Mouse (Mus musculus) mesoderm, embryonic 11.5 days (tissue): ENCODE measurements at regions not wholly inside any gene's neighbourhood (a gene's known extent, or its start where the extent isn't known, plus 50 kb on each side); places are given as distances from the start of the nearest gene placed in this dataset.

Source experiments
- DNase-seq: peaks from one replicate; pipeline ENCODE4 v3.0.0-alpha.2; 2012; ENCODE audit warnings: low read depth, low spot score

GRCm38 (mm10) chr7:40422125-40422524, 476.0 kb upstream of the Vstm2b start:
- DNase-seq: peak; percentile 8

GRCm38 (mm10) chr7:40429416-40429815, 468.7 kb upstream of the Vstm2b start:
- no peak for DNase-seq

GRCm38 (mm10) chr7:40433906-40434305, 464.2 kb upstream of the Vstm2b start:
- no peak for DNase-seq

- no peak for DNase-seq
Observed at GRCm38 (mm10) chr7:40441128-40441527, 457.0 kb upstream of the Vstm2b start.

DNA sequence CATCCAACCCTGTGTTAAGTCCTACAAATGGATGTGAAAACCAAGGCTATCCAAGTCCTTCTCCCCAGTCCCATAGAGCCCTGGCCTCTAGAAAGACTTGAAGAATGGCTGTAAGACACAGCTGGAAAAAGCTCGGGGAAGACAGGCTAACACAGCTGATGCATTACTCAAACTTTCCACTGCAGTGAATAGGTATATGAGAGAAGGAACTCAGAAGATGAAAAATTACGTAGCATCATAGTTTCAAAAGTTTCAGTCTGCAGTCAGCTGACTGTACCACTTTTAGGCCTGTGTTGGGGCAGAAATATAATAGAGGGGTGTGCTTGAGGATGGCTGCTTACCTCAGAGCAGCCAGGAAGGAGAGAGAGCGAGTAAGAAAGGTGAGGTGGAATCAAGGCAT, 456.3 kb upstream of the Vstm2b start:
- DNase-seq: no peak

DNA sequence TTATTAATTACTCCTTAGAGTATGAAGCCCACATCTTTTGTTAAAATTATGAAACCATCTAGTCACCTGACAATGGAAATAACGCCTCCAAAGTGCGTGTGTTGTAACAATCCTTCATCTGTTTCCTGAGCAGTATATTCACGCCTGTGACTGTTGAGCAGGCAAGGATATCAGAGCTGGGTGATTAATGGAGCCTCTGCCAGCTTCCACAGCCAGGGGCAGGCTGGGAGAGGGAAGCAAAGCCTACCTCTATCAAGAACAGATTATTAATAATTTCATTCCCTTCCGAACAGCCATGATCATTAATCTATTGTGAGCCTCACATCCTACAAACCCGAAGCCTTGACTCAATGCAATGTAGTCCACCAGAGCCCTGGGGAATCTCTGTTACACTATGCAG, 431.7 kb upstream of the Vstm2b start:
- DNase-seq: no peak

DNA sequence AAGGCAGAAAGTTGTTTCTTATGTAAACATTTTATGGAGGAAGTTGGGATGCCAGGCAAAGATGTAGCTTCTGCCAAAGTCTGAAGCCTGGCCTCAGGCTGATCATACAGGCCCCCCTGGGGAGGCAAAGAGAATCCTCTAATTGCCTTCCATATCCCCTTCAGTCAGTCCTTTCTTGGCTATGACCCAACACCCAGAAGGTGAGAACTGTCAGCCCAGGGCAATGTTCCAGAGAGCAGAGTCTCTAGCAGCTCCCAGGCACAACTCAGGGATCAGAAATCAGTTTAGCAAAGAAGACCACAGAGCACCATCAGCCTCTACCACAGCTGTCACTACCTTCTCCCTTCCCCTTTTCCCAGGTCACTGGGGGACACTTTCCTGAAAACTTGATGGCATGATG, 410.9 kb upstream of the Vstm2b start:
- no peak for DNase-seq

- no peak for DNase-seq
Observed at GRCm38 (mm10) chr7:40522703-40523267, 375.3 kb upstream of the Vstm2b start.

GRCm38 (mm10) chr7:40536601-40537000, 361.5 kb upstream of the Vstm2b start:
- peak; percentile 4 for DNase-seq

GRCm38 (mm10) chr7:40537621-40538020, 360.5 kb upstream of the Vstm2b start:
- no peak for DNase-seq

GRCm38 (mm10) chr7:40539789-40540188, 358.3 kb upstream of the Vstm2b start:
- DNase-seq: no peak

DNA sequence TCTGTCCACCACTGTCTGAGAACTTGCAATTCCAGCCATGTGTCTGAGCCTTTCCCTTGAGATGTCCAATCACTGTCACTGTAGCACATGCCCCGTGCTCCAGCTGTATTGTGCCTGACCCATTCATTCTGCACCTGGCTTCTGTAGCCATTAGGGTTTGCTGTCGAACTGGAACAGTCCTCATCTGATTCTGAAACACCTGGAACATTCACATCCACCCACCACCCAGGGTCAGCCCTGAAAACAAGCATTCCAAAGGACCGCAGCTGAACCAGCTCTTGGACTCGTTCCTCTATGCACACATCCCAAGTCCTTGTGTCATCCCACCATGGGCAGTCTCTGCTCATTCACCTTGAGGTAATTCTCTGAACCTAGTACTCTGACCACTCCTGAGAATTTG, 356.8 kb upstream of the Vstm2b start:
- no peak for DNase-seq

DNA sequence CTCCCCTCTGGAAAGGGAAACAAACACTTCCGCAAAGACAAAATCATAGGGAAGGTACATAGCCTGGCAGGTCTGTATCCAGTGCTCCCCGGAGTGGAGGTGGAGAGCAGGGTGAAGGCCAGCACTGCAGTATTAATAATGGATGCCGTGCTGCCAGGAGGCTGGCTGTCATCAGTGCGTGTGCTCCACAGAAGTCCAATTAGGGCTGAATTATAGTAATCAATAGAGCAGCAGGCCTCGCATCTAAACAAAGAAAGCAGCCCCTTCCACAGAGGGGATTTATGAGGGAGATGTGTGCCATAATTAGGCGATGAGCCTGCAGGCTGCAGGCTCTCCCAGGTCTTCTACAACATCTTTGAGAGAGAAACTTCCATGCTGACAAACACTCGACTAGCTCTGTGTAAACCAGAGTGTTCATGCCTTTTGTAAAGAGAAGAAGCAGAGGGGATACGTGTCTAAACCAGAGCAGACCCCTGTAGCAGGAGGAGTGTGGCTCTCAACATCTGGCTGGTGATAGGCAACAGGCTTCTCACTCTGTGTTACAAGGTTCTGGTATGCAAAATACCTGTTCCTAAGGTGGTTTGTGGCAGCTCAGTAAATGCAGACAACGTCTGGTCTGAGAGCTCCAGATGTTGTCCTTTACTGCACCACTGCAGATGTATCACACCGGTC, 334.5 kb upstream of the Vstm2b start:
- peak; percentile 2 for DNase-seq

GRCm38 (mm10) chr7:40575971-40576370, 322.2 kb upstream of the Vstm2b start:
- DNase-seq: no peak

GRCm38 (mm10) chr7:40577365-40577764, 320.8 kb upstream of the Vstm2b start:
- no peak for DNase-seq

DNA sequence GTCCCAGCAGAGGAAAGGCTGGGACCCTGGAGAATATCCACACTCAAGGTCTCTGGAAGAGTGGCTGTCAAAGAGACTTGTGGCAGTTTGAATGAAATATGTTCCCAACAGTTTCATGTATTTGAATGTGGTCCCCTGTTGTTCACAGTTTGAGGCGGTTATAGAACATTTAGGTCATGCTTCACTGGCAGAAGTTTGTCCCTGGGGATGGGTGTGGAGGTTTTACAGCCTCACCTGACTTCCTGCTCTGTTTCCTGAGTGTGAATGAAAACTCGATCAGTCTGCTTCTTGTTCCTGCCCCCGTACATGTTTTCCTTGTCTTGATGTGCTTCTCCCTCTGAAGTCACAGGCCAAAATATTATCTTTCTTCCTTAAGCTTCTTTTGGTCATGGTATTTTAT, 277.4 kb upstream of the Vstm2b start:
- DNase-seq: no peak

- peak; percentile 31 for DNase-seq
Observed at GRCm38 (mm10) chr7:40622811-40623210, 275.3 kb upstream of the Vstm2b start.

DNA sequence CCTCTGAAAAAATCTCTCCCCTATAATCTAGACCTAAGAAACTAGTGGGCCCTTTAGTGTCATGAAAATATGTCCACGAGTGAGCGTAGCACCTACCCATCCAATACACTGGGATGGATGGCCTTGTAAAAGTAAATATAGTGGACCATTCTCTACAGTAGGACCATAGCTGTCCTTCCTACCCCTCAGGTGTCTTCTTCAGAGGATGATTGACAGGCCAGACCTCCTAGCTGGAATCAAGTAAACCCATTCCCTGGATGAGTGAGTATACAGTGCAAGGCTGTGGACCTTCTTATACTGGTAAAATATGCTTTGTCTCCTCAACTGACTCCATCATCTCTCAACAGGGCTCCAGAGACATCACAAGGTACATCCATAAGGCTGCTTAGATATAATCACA, 274.8 kb upstream of the Vstm2b start:
- DNase-seq: no peak

- no peak for DNase-seq
Observed at GRCm38 (mm10) chr7:40636369-40636768, 261.8 kb upstream of the Vstm2b start.

DNA sequence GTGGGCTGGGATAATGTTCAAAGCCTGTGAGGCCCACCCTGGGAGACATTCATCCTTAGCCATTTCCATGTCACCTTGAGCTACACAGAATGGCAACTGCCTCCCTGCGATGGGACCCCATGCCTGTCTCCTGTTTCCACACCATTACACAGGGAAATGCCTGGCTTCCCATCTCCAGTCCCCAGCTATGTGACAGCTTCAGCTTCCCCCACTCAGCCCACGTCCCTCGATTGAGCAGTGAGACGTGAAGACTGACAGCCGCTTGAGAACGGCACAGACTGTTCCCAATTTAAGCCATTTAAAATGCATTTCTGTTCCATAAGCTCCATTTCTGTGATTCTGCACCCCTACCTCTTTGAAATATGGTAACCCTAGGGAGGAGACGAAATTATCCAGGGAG, 243.1 kb upstream of the Vstm2b start:
- DNase-seq: no peak

DNA sequence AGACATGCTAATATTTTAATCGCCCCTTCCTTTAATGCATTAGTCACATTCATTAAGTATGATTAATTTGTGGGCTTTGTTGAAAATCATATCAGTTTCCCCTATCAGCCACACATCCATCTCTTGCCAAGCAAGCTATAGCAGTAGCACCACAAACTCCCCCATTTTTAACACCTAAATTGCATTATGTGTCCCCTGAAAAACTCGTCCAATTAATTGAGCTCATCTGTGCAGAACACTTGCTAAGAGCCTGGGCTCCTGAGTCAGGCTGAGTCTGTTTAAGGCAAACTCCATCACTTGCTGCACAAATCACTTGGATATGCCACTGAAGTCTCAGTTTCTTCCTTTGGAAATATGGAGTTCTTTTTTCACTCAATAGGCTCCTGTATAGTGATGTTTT, 242.7 kb upstream of the Vstm2b start:
- DNase-seq: no peak

GRCm38 (mm10) chr7:40659662-40660061, 238.5 kb upstream of the Vstm2b start:
- peak; percentile 16 for DNase-seq

DNA sequence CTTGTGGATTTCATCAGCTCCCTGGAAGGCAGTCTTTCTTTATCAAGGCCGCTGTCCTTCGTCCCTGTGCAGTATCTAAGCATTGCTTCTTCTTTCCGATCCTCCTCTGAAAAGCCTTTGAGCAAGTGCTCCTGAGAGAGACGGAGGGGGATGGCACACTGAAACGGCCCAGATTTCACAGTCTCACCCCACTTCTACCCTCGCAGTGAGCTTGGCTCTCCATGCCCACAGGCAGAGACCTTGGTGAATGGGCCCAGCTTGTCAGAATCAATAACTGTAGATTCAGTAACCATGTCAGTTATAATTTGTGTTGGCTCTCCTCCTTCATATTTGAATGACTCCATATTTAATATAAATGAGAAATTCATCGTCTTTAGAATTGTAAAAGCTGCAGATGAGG, 234.3 kb upstream of the Vstm2b start:
- DNase-seq: no peak

DNA sequence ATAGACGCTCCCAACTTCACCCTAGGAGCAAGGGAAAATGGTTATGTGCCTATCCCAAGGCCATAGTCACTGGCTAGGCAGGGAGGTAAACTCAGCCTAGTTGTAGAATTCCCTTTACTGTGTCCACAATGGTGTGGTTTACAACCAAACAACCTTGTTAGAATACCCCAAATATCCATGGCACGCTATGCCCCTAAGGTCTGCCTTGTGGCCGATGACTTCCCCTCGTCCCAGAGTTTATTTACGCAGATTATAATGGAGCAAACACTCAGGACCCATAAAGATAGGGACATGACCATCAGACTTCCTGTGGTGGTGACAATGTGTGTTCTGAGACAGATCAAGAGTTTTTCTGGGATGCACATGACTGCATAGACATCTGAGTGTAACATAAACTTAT, 231.5 kb upstream of the Vstm2b start:
- no peak for DNase-seq
